Mouse (Mus musculus) liver, adult 2 months (tissue): ENCODE measurements around the gene Top2a. TPM values are rescaled to one million over a fixed set of nuclear protein-coding genes. Genes with fewer than 3 reads are reported as not detected.

ENCODE experiments used
- DNase-seq: peaks from one replicate; pipeline ENCODE4 v3.0.0-alpha.2; 2011; ENCODE audit warnings: low read depth, low spot score; ENCODE audit errors: extremely low read depth
- H3K27ac ChIP-seq: fragments of 200-500 bp; replicated peaks from 2 replicates; pipeline ENCODE4 v1.5.1; 2012; ENCODE audit warnings: low read depth, mild to moderate bottlenecking, control low read depth, inconsistent platforms, low read length; ENCODE audit not compliant: insufficient read depth
- H3K27me3 ChIP-seq: fragments of 200-500 bp; 2 replicates; pipeline ENCODE4 v1.6.1; 2012; ENCODE audit warnings: mild to moderate bottlenecking, moderate library complexity, low read length, inconsistent platforms; ENCODE audit not compliant: control insufficient read depth, insufficient read depth
- H3K36me3 ChIP-seq: fragments of 200-500 bp; 2 replicates; pipeline ENCODE4 v1.6.1; 2012; ENCODE audit warnings: low read length, inconsistent platforms; ENCODE audit not compliant: control insufficient read depth, insufficient read depth
- H3K4me1 ChIP-seq: fragments of 200-500 bp; 2 replicates; pipeline ENCODE4 v1.6.1; 2011; ENCODE audit warnings: low read length; ENCODE audit not compliant: control insufficient read depth, insufficient read depth
- H3K4me3 ChIP-seq: fragments of 200-500 bp; 2 replicates; pipeline ENCODE4 v1.5.1; 2011; ENCODE audit warnings: low read depth, mild to moderate bottlenecking, control low read depth, low read length, moderate library complexity; ENCODE audit not compliant: insufficient read depth
- H3K79me2 ChIP-seq: fragments of 200-500 bp; 2 replicates; pipeline ENCODE4 v1.6.1; 2012; ENCODE audit warnings: inconsistent platforms, mild to moderate bottlenecking, low read length, moderate library complexity; ENCODE audit not compliant: control insufficient read depth, insufficient read depth
- H3K9ac ChIP-seq: fragments of 200-500 bp; 2 replicates; pipeline ENCODE4 v1.6.1; 2012; ENCODE audit warnings: low read depth, mild to moderate bottlenecking, control low read depth, inconsistent platforms, low read length
- CTCF ChIP-seq: fragments of 200-500 bp; IDR thresholded peaks from 2 replicates; pipeline ENCODE4 v1.5.1; 2011; ENCODE audit warnings: low read depth, low read length, control low read depth
- POLR2A ChIP-seq: fragments of 200-500 bp; IDR thresholded peaks from 2 replicates; pipeline ENCODE4 v1.6.1; 2011; ENCODE audit warnings: low read length, control low read depth; ENCODE audit not compliant: insufficient read depth; ENCODE audit errors: extremely low read depth
- WGBS: fragments of 180-500 bp; shearing (Covaris S2); methylation state at CpG from one replicate; pipeline ENCODE4 v1.1.7; 2018; 5-methylcytosine and 5-hydroxymethylcytosine counted together
- polyA plus RNA-seq: library from polyadenylated mRNA; depleted of rRNA; stranded (reverse); fragments of >200 nt; gene quantifications from 2 replicates; pipeline ENCODE4 v1.2.3, GENCODE M21; 2012
- total RNA-seq: library from RNA; depleted of rRNA; stranded (reverse); fragments of >200 nt; gene quantifications from 2 replicates; pipeline ENCODE4 v1.2.3, GENCODE M21; 2014

Top2a gene
- total and polyA plus RNA-seq, 2 experiments = 0.31 to 1.8 TPM

GRCm38 (mm10) chr11:98983551-98983950 lies 40.4 kb downstream of the Top2a start:
- H3K79me2 ChIP-seq = no peaks in the 10 kb centered on the region
- DNase-seq = no peak
- H3K4me1 ChIP-seq = 0 out of 2 replicates have a peak, but pooled peaks cover 2% of the 10 kb centered on the region
- H3K4me3 ChIP-seq = no peak overlapping the region
- no peak for TF ChIP-seq POLR2A
- no peak for TF ChIP-seq CTCF
- no peak overlapping the region for H3K27ac ChIP-seq
- 0 out of 2 replicates have a peak, but pooled peaks cover 4% of the 10 kb centered on the region for H3K27me3 ChIP-seq
- H3K9ac ChIP-seq = no peak overlapping the region
- H3K36me3 ChIP-seq = no peaks in the 10 kb centered on the region
- WGBS = 62% methylated on average over 8 of the region's 8 CpGs

- H3K27me3 ChIP-seq = 0 out of 2 replicates have a peak, but pooled peaks cover 4% of the 10 kb centered on the region
- no peaks in the 10 kb centered on the region for H3K79me2 ChIP-seq
- H3K27ac ChIP-seq = no peak within 1 kb of the TSS
- no peak for DNase-seq
- WGBS = 7% methylated on average over 28 of the region's 28 CpGs
- H3K9ac ChIP-seq = peak within 1 kb of the TSS; percentile 34
- H3K36me3 ChIP-seq = no peaks in the 10 kb centered on the region
- H3K4me1 ChIP-seq = 0 out of 2 replicates have a peak, but pooled peaks cover 2% of the 10 kb centered on the region
- peak within 1 kb of the TSS; percentile 57 for H3K4me3 ChIP-seq
- no peak for TF ChIP-seq CTCF
- TF ChIP-seq POLR2A = no peak
These were observed 41.2 kb downstream of the Top2a start, which contains the start of gene Gjd3 for GRCm38 (mm10) chr11:98982773-98983133. TSS of gene Gjd3 (minus strand) at chr11:98983016.

- Histone ChIP-seq H3K9ac (peak overlapping the region; percentile 34), H3K4me3 (peak overlapping the region; percentile 57), H3K27ac (no peak overlapping the region), H3K27me3 (0 out of 2 replicates have a peak, but pooled peaks cover 4% of the 10 kb centered on the region), H3K36me3 (no peaks in the 10 kb centered on the region), H3K79me2 (no peaks in the 10 kb centered on the region), H3K4me1 (0 out of 2 replicates have a peak, but pooled peaks cover 2% of the 10 kb centered on the region)
- TF ChIP-seq CTCF (peak; percentile 83), POLR2A (no peak)
- DNase-seq = peak; percentile 40
- under 1% methylated on average over 94 of the region's 94 CpGs for WGBS
These were observed 41.8 kb downstream of the Top2a start for GRCm38 (mm10) chr11:98981997-98982772.

- Histone ChIP-seq H3K79me2 (no peaks in the 10 kb centered on the region), H3K27ac (no peak overlapping the region), H3K4me3 (peak overlapping the region; percentile 57; the same call in 1 of the 2 replicates), H3K27me3 (0 out of 2 replicates have a peak, but pooled peaks cover 4% of the 10 kb centered on the region), H3K36me3 (no peaks in the 10 kb centered on the region), H3K9ac (no peak overlapping the region; the same call in 1 of the 2 replicates), H3K4me1 (0 out of 2 replicates have a peak, but pooled peaks cover 2% of the 10 kb centered on the region)
- WGBS = 32% methylated on average over 20 of the region's 20 CpGs
- no peak for TF ChIP-seq CTCF
- no peak for TF ChIP-seq POLR2A
- DNase-seq = peak; percentile 43
These were observed 42.5 kb downstream of the Top2a start for GRCm38 (mm10) chr11:98981289-98981996.

GRCm38 (mm10) chr11:98979356-98979755 lies 44.6 kb downstream of the Top2a start:
- no peaks in the 10 kb centered on the region for H3K36me3 ChIP-seq
- H3K4me1 ChIP-seq = 0 out of 2 replicates have a peak, but pooled peaks cover 2% of the 10 kb centered on the region
- H3K9ac ChIP-seq = no peak overlapping the region
- H3K27me3 ChIP-seq = 0 out of 2 replicates have a peak, but pooled peaks cover 4% of the 10 kb centered on the region
- TF ChIP-seq POLR2A (no peak), CTCF (no peak)
- H3K79me2 ChIP-seq = no peaks in the 10 kb centered on the region
- no peak overlapping the region for H3K27ac ChIP-seq
- 19% methylated on average over 5 of the region's 5 CpGs for WGBS
- H3K4me3 ChIP-seq = no peak overlapping the region
- peak; percentile 61 for DNase-seq
